Mouse (Mus musculus): ENCODE measurements around the gene Pomt2.

DNA sequence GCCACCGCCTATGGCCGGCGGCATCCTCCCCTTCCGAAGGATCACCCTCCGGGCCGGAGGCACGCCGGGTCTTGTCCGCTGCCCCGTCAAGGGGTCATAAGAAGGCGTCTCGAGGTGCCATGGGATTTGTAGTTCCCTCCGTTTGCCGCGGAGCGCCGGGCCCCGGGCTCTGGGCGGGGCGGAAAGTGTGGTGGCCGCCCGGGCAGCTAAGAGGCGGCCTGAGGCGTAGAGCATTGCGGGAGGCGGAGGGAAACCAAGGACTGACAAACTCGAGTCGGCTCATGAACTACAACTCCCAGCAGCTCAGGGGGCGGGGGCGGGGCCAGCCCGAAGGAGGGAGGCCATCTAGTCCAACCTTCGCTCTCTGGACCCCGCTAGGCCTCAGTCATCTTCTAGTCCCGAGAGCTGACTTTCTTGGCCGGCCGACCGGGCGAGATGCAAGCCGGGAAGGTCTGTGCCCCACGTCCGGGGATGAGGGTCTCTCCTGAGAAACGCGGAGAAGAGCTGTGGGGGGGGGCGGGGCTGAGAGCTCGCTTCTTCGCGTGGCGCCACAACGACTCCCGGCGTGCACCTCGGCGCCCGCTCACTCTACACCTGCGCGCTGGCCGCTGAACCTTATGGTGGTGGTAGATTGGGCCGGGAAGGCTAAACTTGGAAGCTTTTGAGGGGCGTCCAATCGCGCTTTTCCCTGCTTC is at the start of gene Pomt2:
- TF ChIP-seq GATA1 (IDR thresholded peaks at IDR 0.05; ENCODE audit: borderline replicate concordance, low read length): no peak
- no peak for TF ChIP-seq FLI1 (IDR thresholded peaks at IDR 0.05; ENCODE audit: low read length)

Data from megakaryocyte, embryonic 14.5 days (primary cell).